Mouse (Mus musculus): ENCODE data around the gene Zbtb38.

Zbtb38 gene

GRCm38 (mm10) chr9:96636423-96637156 lies 116.0 kb downstream of the Zbtb38 start:
- no peak for DNase-seq

DNA sequence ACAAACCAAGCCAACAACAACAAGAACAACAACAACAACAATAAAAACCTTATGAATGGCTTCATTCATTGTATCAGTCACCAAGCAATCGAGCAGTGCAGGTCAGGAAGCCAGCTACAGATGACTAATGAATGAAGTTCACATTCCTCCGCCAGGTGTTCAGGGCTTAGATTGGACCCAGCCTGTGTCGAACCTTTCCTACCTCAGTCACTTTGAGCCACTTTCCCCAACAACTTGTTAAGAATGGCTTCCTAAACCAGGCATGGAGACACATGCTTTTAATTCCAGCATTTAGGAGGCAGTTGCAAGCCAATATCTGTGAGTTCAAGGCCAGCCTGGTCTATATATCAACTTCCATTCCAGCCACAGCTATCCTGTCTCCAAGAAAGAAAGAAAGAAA lies 116.7 kb downstream of the Zbtb38 start:
- DNase-seq, result no peak

DNA sequence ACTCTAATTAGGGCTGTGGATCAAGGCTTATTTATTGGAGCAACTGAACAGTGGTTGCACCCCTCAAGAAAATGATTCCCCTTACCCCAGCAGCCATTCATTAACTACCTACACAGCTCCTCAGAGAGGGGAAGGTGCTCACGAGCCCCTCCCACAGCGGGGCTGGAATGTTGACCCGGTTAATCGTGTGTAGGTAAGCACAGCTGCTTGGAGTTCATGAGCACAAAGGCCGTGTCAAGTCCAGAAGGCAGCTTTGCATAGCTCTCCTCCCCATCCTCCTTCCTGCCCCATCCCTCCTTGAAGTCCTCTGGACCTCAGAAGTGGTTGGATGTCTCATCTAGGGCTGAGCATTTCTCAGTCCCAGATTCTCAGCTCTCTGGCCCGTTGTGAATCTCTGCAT lies 117.5 kb downstream of the Zbtb38 start:
- no peak for DNase-seq

- no peak for DNase-seq
Observed at GRCm38 (mm10) chr9:96633771-96634170, 118.9 kb downstream of the Zbtb38 start.
